Mouse (Mus musculus): ENCODE measurements around the gene Folr1.

GRCm38 (mm10) chr7:101851689-101852088 is 18.9 kb downstream of the Folr1 start:
- no peak for TF ChIP-seq CTCF (IDR thresholded peaks at IDR 0.05; ENCODE audit: extremely low read depth, insufficient read depth, low read length)
- TF ChIP-seq POLR2A (IDR thresholded peaks at IDR 0.05; ENCODE audit: extremely low read depth, insufficient read depth, low read length): no peak
